Mouse (Mus musculus): ENCODE results near the gene Fam110c.

Fam110c gene

DNA sequence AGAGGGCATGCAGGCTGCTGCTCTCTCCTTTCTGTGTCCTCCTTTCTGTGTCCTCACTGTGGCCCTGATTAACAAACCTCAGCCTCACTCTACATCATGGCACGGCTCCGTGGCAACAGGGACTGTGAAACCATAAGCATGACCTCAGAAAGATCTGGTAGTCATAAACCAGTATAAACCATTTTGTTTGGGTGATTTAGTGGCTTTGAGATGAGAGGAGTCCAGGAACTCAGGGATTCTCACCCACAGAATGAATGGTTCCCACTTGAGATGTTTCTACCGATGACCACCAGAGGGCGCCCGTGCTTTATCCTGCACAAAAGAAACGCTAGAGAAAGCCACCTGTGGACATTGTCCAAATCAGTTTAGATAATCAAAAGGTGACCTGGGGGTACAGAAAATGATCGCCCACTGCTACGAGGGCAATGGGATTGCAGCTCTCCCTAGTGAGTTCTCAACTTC is 42.4 kb downstream of the Fam110c start:
- peak; percentile 72 for DNase-seq

DNA sequence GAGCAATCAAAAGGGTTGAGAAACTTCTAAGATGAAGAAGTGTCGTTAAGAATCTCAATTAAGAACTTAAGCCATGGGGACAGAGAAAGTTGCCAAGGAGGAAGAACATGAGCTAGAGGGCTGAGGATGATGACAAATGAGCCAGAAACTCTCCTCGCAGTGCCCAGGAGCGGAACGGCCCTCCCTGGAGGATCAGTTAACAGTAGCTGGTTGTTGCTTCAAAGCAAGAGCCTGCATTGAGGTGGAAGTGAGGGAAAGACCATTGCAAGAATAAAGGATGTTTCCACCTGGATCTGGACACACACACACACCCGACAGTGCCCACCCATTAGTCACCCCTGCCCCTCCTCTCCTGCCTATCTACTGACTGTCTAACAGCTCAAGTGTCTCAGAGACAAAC is 46.9 kb downstream of the Fam110c start:
- DNase-seq = no peak

- no peak for DNase-seq
These were observed 49.4 kb downstream of the Fam110c start for GRCm38 (mm10) chr12:31122892-31123622.

DNA sequence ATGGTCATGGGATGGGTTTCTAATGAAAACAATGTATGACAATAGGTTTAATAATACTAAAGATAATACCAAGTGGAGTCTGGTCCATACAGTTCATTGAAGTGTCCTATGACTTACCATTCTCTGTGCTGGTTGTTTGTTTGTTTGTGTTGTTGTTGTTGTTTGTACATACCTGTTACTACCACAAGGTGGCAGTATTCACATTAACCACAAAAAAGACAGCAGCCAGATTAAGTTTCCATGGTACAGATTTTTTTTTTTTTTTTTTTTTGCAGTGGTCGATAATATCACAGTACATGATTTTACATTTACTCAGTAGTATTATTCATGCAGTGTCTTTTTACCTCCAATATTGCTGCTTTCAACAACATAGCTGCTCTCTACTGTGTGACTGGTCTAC is 52.4 kb downstream of the Fam110c start:
- no peak for DNase-seq

- peak; percentile 53 for DNase-seq
These were observed 55.9 kb downstream of the Fam110c start for GRCm38 (mm10) chr12:31129548-31129947.

Data from kidney, adult 9 months (tissue).